Mouse (Mus musculus) gastrocnemius, postnatal 4 days (tissue): Measurements from ENCODE around the gene Hectd1. TPM values are rescaled to one million over a fixed set of nuclear protein-coding genes. Genes with fewer than 3 reads are reported as not detected.

Experiments
- DNase-seq, 2 experiments: peaks; one replicate each; pipeline ENCODE4 v3.0.0; 2021 to 2022; ENCODE audit warnings: low spot score in 2 of 2, mixed read lengths in 2 of 2
- total RNA-seq, 2 experiments: library from RNA; stranded (reverse); gene quantifications; 2 replicates each; pipeline ENCODE4 v1.2.3; 2021

The Hectd1 gene
- total RNA-seq, 2 experiments from 2014 or later = 91.2 to 104 TPM

DNA sequence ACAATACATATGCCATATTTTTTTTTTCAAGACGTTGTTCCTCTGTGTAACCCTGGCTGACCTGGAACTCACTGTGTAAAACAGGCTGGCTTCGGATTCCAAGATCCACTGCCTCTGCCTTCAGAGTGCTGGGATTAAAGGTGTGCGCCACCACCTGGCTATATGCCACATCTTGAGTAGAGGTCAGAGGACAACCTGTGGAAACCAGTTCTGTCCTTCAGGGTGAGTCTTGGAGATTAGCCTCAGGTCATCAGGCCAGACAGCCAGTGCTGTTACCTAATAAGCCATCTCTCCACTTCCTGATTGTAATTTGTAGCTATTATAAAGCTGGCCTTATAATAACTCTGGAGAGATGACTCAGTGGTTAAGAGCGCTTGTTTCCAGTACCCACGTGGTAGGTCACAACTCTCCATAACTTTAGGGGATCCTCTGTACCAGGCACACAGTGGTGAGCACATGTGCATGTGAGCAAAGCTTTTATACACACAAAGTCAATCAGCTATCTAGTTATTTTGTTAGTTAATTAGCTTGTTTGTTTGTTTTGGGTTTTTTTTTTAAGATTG is 122.6 kb downstream of the Hectd1 start:
- DNase-seq = no peak

DNA sequence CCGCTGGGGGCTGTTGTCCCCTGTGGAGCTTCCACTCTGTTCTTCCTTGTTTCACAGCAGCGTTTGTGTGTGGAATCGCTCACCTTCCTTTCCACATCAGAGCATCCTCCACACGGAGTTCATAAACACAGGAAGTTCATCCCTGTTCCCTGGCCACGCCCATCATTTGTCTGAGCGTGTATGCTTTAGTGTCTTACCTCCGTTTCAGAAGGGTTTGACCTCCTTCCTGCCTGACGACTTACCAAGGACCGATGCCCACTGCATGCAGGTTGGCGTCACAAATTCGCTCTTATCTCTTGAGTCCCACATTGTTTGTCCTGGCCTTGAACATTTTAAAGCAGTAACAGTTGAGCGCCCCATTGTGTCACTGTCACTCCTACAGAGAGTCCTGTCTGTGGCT is 123.6 kb downstream of the Hectd1 start:
- no peak for DNase-seq

DNA sequence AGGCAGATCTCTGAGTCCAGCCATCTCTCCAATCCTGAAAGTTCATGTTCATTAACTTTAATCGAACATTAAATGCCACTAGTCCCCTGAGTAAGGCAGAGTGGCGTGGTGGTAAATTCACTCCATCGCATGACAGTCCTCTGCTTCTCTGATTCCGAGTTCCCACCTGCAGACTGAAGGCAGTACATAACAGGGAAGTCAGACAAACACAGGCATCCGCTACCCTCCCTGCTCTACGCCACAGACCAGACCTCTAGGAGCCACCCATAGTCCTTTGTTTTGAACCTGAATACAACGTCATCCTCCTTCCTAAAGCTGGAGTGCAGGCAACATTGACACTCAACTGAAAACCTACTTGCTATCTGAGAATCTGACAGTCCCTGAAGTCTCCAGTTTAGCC is 124.8 kb downstream of the Hectd1 start:
- DNase-seq = no peak

DNA sequence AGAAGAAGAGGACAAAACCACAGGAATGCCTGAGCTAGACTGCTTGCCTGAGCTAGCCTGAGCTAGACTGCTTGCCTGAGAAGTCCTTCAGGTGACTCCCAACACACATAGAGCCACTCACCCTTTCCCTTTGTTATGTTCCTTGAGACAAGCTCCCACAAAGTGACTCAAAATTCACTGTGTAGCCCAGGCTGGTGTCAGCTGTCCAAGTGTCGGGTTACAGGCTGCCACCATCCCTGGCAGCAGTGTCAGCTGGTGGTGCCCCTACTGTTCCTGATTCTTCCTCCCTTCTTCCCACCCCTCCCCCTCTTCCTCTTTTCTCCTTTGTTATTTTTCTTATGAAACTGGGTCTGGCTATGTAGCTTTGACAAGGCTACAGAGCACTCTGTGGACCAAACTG is 125.5 kb downstream of the Hectd1 start:
- no peak for DNase-seq

DNA sequence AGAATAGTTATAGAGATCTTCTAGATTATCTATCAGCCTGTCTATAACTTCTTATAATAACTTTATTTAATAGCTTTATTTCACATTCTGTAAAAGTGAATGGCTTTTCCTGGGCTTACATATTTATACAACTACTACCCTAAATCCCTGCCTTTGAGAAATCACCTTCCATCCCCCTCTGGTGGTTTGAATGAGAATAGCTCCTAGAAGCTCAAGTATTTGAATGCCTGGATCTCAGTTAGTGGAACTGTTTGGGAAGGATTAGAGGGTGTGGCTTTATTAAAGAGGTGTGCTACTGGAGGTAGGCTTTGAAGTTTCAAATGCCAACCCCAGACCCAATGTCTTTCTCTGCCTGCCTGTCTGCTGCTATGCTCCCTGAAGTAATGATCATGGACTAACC is 127.6 kb downstream of the Hectd1 start:
- DNase-seq = no peak

DNA sequence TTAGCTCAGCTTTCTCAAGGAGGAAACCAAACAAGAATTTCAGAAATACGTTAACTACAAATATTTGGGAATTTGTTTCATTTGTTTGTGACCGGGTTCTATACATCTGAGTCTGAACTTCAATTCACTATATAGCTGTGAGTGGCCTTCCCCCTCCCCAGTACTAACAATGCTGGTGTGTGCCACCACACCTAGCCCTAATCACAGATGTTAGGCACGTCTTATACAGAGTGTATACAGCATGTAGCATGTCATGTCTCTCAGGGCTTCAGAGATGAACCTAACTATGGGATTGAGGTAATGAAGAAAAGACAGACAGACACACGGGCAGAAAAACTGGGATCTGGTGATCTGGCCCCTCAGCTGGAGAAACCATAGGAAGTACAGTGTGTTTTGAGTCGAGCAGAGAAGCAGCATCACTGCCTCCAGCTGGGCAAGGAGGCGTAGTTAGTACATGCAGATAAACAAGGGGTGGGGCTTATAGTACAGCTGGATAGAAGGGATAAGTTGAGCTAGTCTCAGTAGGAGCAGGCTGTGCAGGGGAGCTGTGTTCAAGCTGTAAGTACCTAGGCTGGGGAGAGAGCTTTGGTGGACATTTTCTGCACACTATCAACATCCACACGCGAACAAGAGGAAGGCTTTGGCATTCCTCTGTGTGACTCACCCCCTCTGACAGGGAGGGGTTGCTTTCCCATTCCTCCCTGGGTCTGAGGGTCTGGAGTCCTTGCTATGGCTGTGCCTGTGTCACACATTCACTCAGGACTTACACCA is 129.5 kb downstream of the Hectd1 start:
- DNase-seq = no peak

DNA sequence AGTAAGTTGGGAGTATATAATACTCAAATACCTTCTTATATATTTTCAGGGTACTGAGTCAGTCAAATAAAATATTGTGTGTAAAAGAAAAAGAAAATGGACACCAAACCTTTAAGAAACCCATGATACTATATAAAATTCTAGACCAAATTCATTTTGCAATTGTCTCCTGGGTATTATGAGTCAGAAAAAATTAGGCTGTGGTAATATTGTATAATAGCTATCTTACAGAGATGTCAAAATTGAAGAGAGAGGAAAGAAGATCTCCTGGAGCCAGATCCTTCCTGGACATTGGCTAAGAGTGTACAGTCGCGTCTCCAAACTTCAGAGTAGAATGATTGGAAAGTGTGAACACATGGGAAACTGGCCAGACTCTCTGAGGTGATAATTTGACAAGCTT is 133.2 kb downstream of the Hectd1 start:
- DNase-seq = no peak

DNA sequence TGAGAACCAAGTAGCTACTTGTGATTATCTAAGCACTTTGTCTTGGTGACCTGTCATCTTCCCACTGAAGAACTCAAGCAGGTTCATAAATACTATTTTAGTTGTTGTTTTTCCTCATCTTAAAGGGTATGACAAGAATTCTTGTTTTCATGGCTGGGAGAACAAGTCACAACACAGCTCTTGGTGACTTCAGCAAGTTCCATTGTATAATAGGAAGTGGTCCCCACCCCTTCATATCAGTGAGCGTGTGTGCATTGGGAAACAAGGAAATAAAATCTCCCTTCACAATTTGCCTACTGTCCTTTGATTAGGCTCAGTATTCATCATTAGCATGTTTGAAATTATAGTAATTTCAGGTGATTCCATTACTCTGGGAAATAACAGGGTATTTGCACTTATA is 134.4 kb downstream of the Hectd1 start:
- DNase-seq = no peak

DNA sequence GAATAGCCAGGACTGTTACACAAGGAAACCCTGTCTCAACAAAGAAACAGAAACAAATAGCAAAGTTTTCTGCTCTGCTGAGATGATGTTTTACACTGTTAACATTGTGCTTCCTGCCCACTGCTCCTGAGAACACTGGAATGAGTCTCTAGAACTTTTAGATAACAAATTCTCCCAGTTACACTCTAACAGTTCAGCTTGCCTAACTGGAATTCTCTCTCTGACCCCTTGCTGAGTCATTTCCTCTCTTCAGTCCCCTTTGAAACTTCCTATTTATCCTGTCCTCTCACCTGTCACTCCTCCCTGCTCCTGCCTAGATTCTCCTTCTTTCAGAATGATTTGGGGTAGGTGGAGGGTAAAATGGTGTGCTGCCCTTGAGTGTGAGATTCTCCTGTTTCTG is 135.2 kb downstream of the Hectd1 start:
- no peak for DNase-seq

Other genes with a start within 250 kb of the Hectd1 start
- under 1 TPM; 0.62 to 0.74 TPM for gene Coch, start 236.2 kb downstream of the Hectd1 start, total RNA-seq
- 10 to 100 TPM; 29.8 to 36.8 TPM for gene Ap4s1, start 138.5 kb downstream of the Hectd1 start, total RNA-seq
- 100 to 1,000 TPM; 137 to 152 TPM for gene Strn3, start 137.6 kb downstream of the Hectd1 start, total RNA-seq
- 10 to 100 TPM; 28.3 to 31.0 TPM for gene Heatr5a, start 141.8 kb upstream of the Hectd1 start, total RNA-seq
- 10 to 100 TPM in 1 of 2 experiments, 1 to 10 TPM in 1; 8.5 to 10.7 TPM for gene Dtd2, start 177.0 kb upstream of the Hectd1 start, total RNA-seq
- gene Gpr33, start 198.5 kb upstream of the Hectd1 start, total RNA-seq = not detected